Mouse (Mus musculus) ES-E14 (cell line): ENCODE results near the gene Vamp8.

Experiments
- CHD2 ChIP-seq: IDR thresholded peaks from 2 replicates; pipeline ENCODE4 v1.6.1; 2014; ENCODE audit warnings: mild to moderate bottlenecking, low read depth, low read length, inconsistent platforms
- MAFK ChIP-seq: IDR thresholded peaks from 2 replicates; pipeline ENCODE4 v1.6.1; 2014; ENCODE audit warnings: mild to moderate bottlenecking, low read depth, low read length, inconsistent platforms; ENCODE audit not compliant: insufficient read depth
- ZC3H11A ChIP-seq: IDR thresholded peaks from 2 replicates; pipeline ENCODE4 v1.6.1; 2012; ENCODE audit warnings: low read depth, mild to moderate bottlenecking, inconsistent platforms, low read length, borderline replicate concordance
- ZNF384 ChIP-seq: IDR thresholded peaks from 2 replicates; pipeline ENCODE4 v1.6.1; 2012; ENCODE audit warnings: low read depth, low read length, inconsistent platforms

DNA sequence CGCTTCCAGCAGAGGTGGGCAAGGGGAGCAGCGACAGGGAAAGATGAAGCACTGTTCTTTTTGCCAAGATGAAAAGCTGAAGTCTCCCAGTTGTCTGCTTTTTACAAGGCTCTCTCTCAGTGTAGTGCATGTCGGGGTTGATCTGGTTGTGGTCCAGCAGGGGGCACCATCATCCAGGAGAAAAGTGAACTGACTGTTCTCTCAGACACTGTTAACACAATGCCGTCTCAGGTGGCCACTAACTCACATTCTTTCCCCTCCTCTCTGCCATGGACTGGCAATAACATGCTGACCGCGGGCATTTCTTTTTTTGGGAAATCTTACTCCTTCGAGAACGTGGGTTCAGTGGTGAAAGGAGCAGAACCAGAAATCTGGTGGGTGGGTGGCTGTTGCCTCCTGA is 37.5 kb upstream of the Vamp8 start:
- TF ChIP-seq CHD2 (no peak), ZNF384 (no peak), MAFK (no peak), ZC3H11A (no peak; the same call in none of the 2 replicates)
